Mouse (Mus musculus): ENCODE measurements around the gene Wdr20rt. TPM values are rescaled to one million over a fixed set of nuclear protein-coding genes. Genes with fewer than 3 reads are reported as not detected.

Gene Wdr20rt
- total RNA-seq, 2 experiments from 2014 or later: not detected

Other genes with a start within 250 kb of the Wdr20rt start
- gene Prpf39, start 189.2 kb upstream of the Wdr20rt start, total RNA-seq (2021): 10 to 100 TPM; 11.1 to 13.5 TPM
- gene Fkbp3, start 151.5 kb upstream of the Wdr20rt start, total RNA-seq (2021): 100 to 1,000 TPM; 197 TPM
- 1 to 10 TPM; 2.1 to 2.6 TPM for gene Fancm, start 149.9 kb upstream of the Wdr20rt start, total RNA-seq (2021)
- 1 to 10 TPM; 1.3 to 1.4 TPM for gene Mis18bp1, start 52.9 kb upstream of the Wdr20rt start, total RNA-seq (2021)

Data from gastrocnemius, postnatal 14 days (tissue).